Mouse (Mus musculus) MEL (cell line): Measurements from ENCODE around the gene Lsm14a. TPM values are rescaled to one million over a fixed set of nuclear protein-coding genes. Genes with fewer than 3 reads are reported as not detected.

Experiments
- DNase-seq: peaks from one replicate; pipeline ENCODE4 v3.0.0; 2011; ENCODE audit warnings: low read depth, low spot score
- H3K27ac ChIP-seq: 2 replicates; pipeline ENCODE4 v1.5.1; 2012; ENCODE audit warnings: low read depth, mild to moderate bottlenecking, control low read depth, low read length, moderate library complexity; ENCODE audit not compliant: control insufficient read depth
- H3K27me3 ChIP-seq, 2 experiments: fragments of 150-350 bp in 1 of 2; sonication (generic) in 1 of 2; 2 replicates each; pipeline ENCODE4 v1.6.1; 2012; ENCODE audit warnings: low read length in 2 of 2, mild to moderate bottlenecking in 2 of 2, improper control_type of control experiment in 1 of 2, moderate library complexity in 1 of 2; ENCODE audit not compliant: insufficient read depth in 2 of 2, control insufficient read depth in 1 of 2
- H3K36me3 ChIP-seq, 2 experiments: 2 replicates each; pipeline ENCODE4 v1.6.1; 2012 to 2014; ENCODE audit warnings: low read length in 2 of 2, improper control_type of control experiment in 1 of 2, inconsistent platforms in 1 of 2, mild to moderate bottlenecking in 1 of 2; ENCODE audit not compliant: insufficient read depth in 2 of 2, control insufficient read depth in 1 of 2
- H3K4me1 ChIP-seq, 2 experiments: fragments of 150-350 bp in 1 of 2; sonication (generic) in 1 of 2; 2 replicates each; pipeline ENCODE4 v1.6.1; 2012; ENCODE audit warnings: low read length in 2 of 2, improper control_type of control experiment in 1 of 2, mild to moderate bottlenecking in 1 of 2; ENCODE audit not compliant: insufficient read depth in 2 of 2, control insufficient read depth in 1 of 2
- H3K4me3 ChIP-seq, 2 experiments: fragments of 150-350 bp in 1 of 2; sonication (generic) in 1 of 2; 2 replicates each; pipeline ENCODE4 v1.5.1; 2012; ENCODE audit warnings: low read depth in 2 of 2, low read length in 2 of 2, mild to moderate bottlenecking in 2 of 2, moderate library complexity in 2 of 2, control low read depth in 1 of 2, improper control_type of control experiment in 1 of 2; ENCODE audit not compliant: control insufficient read depth in 1 of 2, insufficient read depth in 1 of 2
- H3K79me2 ChIP-seq: 2 replicates; pipeline ENCODE4 v1.6.1; 2012; ENCODE audit warnings: mild to moderate bottlenecking, low read length, moderate library complexity; ENCODE audit not compliant: control insufficient read depth, poor library complexity, insufficient read depth
- H3K9ac ChIP-seq: 2 replicates; pipeline ENCODE4 v1.6.1; 2012; ENCODE audit warnings: low read depth, mild to moderate bottlenecking, control low read depth, low read length, moderate library complexity; ENCODE audit not compliant: control insufficient read depth, poor library complexity, severe bottlenecking
- H3K9me3 ChIP-seq: fragments of 150-350 bp; sonication (generic); replicated peaks from 2 replicates; pipeline ENCODE4 v1.6.1; 2012; ENCODE audit warnings: mild to moderate bottlenecking, low read length, improper control_type of control experiment, moderate library complexity; ENCODE audit not compliant: insufficient read depth
- CHD1 ChIP-seq: IDR thresholded peaks from 2 replicates; pipeline ENCODE4 v1.6.1; 2012; ENCODE audit warnings: low read depth, mild to moderate bottlenecking, inconsistent platforms, low read length, improper control_type of control experiment
- CHD2 ChIP-seq: IDR thresholded peaks from 2 replicates; pipeline ENCODE4 v1.6.1; 2011; ENCODE audit warnings: low read length, improper control_type of control experiment
- EP300 ChIP-seq, 2 experiments: IDR thresholded peaks; 2 replicates each; pipeline ENCODE4 v1.6.1; 2011; ENCODE audit warnings: improper control_type of control experiment in 2 of 2, low read length in 2 of 2, low read depth in 1 of 2, mild to moderate bottlenecking in 1 of 2
- ETS1 ChIP-seq: IDR thresholded peaks from 2 replicates; pipeline ENCODE4 v1.6.1; 2012; ENCODE audit warnings: low read depth, mild to moderate bottlenecking, inconsistent platforms, low read length, improper control_type of control experiment, moderate library complexity
- KAT2A ChIP-seq: conservative IDR thresholded peaks from 2 replicates; pipeline ENCODE4 v1.6.1; 2012; ENCODE audit warnings: low read depth, low read length, improper control_type of control experiment, inconsistent platforms
- MAX ChIP-seq: IDR thresholded peaks from 2 replicates; pipeline ENCODE4 v1.6.1; 2011; ENCODE audit warnings: low read length, improper control_type of control experiment
- MAZ ChIP-seq: IDR thresholded peaks from 2 replicates; pipeline ENCODE4 v1.6.1; 2012; ENCODE audit warnings: low read depth, mild to moderate bottlenecking, inconsistent platforms, low read length, improper control_type of control experiment
- MEF2A ChIP-seq: IDR thresholded peaks from 2 replicates; pipeline ENCODE4 v1.6.1; 2014; ENCODE audit warnings: low read depth, mild to moderate bottlenecking, inconsistent platforms, low read length, improper control_type of control experiment; ENCODE audit not compliant: poor library complexity, insufficient replicate concordance, severe bottlenecking; ENCODE audit errors: extremely low read depth
- MYC ChIP-seq: IDR thresholded peaks from 2 replicates; pipeline ENCODE4 v1.6.1; 2011; ENCODE audit warnings: low read depth, mild to moderate bottlenecking, low read length, improper control_type of control experiment, moderate library complexity
- NELFE ChIP-seq: IDR thresholded peaks from 2 replicates; pipeline ENCODE4 v1.6.1; 2011; ENCODE audit warnings: low read depth, low read length, improper control_type of control experiment
- POLR2A ChIP-seq, 2 experiments: IDR thresholded peaks; 2 replicates each; pipeline ENCODE4 v1.6.1; 2011 to 2012; ENCODE audit warnings: low read length in 2 of 2, mild to moderate bottlenecking in 2 of 2, control low read depth in 1 of 2, improper control_type of control experiment in 1 of 2, low read depth in 1 of 2, moderate library complexity in 1 of 2; ENCODE audit not compliant: control insufficient read depth in 1 of 2, insufficient read depth in 1 of 2, poor library complexity in 1 of 2
- POLR2AphosphoS2 ChIP-seq: IDR thresholded peaks from 2 replicates; pipeline ENCODE4 v1.6.1; 2011; ENCODE audit warnings: low read length, improper control_type of control experiment
- SMC3 ChIP-seq: IDR thresholded peaks from 2 replicates; pipeline ENCODE4 v1.6.1; 2011; ENCODE audit warnings: low read depth, low read length, improper control_type of control experiment
- TAL1 ChIP-seq: IDR thresholded peaks from 2 replicates; pipeline ENCODE4 v1.6.1; 2012; ENCODE audit warnings: mild to moderate bottlenecking, inconsistent platforms, low read length, moderate library complexity, mixed read lengths
- USF1 ChIP-seq: IDR thresholded peaks from 2 replicates; pipeline ENCODE4 v1.6.1; 2014; ENCODE audit warnings: low read depth, mild to moderate bottlenecking, inconsistent platforms, low read length, improper control_type of control experiment, moderate library complexity
- ZMIZ1 ChIP-seq: IDR thresholded peaks from 2 replicates; pipeline ENCODE4 v1.6.1; 2012; ENCODE audit warnings: low read depth, mild to moderate bottlenecking, inconsistent platforms, low read length, improper control_type of control experiment, moderate library complexity
- polyA plus RNA-seq, 2 experiments: library from polyadenylated mRNA; stranded (reverse) in 1 of 2; unstranded in 1 of 2; fragments of >175 nt in 1 of 2; fragments of >200 nt in 1 of 2; gene quantifications; 2 replicates each; pipeline versions ENCODE4 v1.2.1 to v1.2.4; 2012; ENCODE audit warnings: low replicate concordance in 2 of 2, low read depth in 1 of 2; ENCODE audit not compliant: insufficient read length in 2 of 2, insufficient read depth in 1 of 2, missing spikeins in 1 of 2
- total RNA-seq: library from RNA; depleted of rRNA; stranded (reverse); fragments of 300-350 nt; gene quantifications from 2 replicates; pipeline ENCODE4 v1.2.3, GENCODE M21; 2012

The Lsm14a gene
- total and polyA plus RNA-seq, 3 experiments = 66.4 to 371 (median 233) TPM

DNA sequence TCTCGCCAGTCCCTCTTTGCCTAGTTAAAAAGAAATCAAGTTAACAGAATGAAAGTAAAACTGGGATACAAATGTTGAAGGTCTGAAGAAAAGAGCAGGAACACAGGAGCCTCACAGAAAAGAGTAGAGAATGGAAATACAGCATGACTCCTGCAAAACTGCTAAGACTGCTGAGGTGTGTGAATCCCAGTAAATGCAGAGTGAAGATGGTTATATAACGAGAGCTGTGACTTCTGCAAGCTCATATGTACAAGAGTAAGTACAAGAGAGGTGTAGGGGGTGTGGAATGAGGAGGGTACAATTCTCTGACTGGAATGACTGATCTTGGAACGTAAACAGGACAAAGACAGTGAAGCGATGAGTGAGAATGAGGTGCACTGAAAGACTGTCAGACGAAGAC is 11.4 kb downstream of the Lsm14a start:
- TF ChIP-seq CHD2 (no peak), ETS1 (no peak), SMC3 (no peak), MAZ (no peak), NELFE (no peak), MYC (no peak), POLR2A (IDR thresholded peaks at IDR 0.05; ENCODE audit: control insufficient read depth in 1 of 2, insufficient read depth in 1 of 2, low read depth in 1 of 2, low read length in 2 of 2, poor library complexity in 1 of 2) (no peak), TAL1 (no peak), ZMIZ1 (no peak)
- Histone ChIP-seq H3K9ac (no peak overlapping the region), H3K79me2 (peaks cover 61% of the 10 kb centered on the region), H3K27me3 (no peaks in the 10 kb centered on the region), H3K27ac (no peak overlapping the region), H3K36me3 (peaks cover 17 to 55% of the 10 kb centered on the region in 2 experiments), H3K4me3 (no peak overlapping the region), H3K4me1 (peaks cover 18 to 40% of the 10 kb centered on the region in 2 experiments; a peak in 3 of 4 replicates), H3K9me3 (no peaks in the 10 kb centered on the region)
- DNase-seq = no peak

DNA sequence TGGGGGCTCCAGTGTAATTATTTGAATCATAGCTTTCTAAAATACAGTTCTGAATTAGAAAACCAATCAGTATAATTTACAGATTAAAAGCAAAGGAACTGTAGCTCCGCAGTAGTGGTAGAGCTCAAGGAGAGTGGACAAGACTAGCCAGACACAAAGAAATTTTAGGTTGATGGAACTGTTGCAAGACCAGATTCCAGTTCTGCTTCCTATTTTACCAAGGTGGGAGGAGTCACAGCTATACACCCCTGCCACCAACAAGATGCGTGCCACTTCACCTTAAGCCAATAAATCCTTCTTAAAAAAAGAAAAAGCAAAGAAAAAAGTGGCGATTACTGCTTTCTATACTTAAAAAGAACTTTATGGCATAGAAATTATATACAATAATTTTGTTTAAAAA is 12.8 kb downstream of the Lsm14a start:
- no peak for DNase-seq
- H3K4me3 ChIP-seq = no peak overlapping the region
- H3K9me3 ChIP-seq = no peaks in the 10 kb centered on the region
- peaks cover 58% of the 10 kb centered on the region for H3K79me2 ChIP-seq
- no peaks in the 10 kb centered on the region for H3K27me3 ChIP-seq
- H3K9ac ChIP-seq = no peak overlapping the region
- H3K36me3 ChIP-seq = peaks cover 24 to 47% of the 10 kb centered on the region in 2 experiments
- peaks cover 16 to 35% of the 10 kb centered on the region in 2 experiments; a peak in 3 of 4 replicates for H3K4me1 ChIP-seq
- no peak overlapping the region for H3K27ac ChIP-seq
- TF ChIP-seq USF1 = no peak
- no peak for TF ChIP-seq MAX
- no peak for TF ChIP-seq MEF2A

DNA sequence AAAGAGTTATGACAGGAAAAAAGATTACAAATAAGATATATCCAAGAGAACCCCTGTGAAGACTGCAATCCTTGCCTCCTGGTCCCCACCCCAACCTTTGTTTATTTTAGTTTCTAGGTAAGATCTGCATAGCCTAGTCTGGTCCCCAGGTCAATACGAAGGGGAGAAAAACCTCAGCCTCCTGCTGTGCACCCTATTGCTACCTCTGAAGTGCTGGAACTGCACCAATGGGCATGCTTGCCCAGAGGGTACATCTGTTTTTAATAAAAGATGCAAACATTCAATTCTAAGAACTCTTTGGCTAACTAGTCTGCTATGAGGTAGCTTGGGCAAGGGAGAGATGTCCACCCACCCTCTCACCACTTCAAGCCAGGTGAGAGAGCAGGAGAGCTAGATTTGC is 19.2 kb downstream of the Lsm14a start:
- no peak overlapping the region for H3K27ac ChIP-seq
- no peak overlapping the region for H3K4me3 ChIP-seq
- H3K36me3 ChIP-seq = peaks cover 15 to 42% of the 10 kb centered on the region in 2 experiments
- no peak for DNase-seq
- H3K9me3 ChIP-seq = no peaks in the 10 kb centered on the region
- peaks cover 24% of the 10 kb centered on the region for H3K79me2 ChIP-seq
- H3K4me1 ChIP-seq = peaks cover 2 to 8% of the 10 kb centered on the region in 2 experiments; a peak in 3 of 4 replicates
- TF ChIP-seq MEF2A (no peak), CHD1 (no peak), POLR2AphosphoS2 (no peak), SMC3 (no peak), KAT2A (no peak), EP300 (IDR thresholded peaks at IDR 0.05; ENCODE audit: low read depth in 1 of 2, low read length in 2 of 2) (no peak), USF1 (no peak)
- H3K9ac ChIP-seq = no peak overlapping the region
- no peaks in the 10 kb centered on the region for H3K27me3 ChIP-seq
